Mouse (Mus musculus) adrenal gland, adult 8-10 months (tissue): Measurements from ENCODE around the gene Brip1. TPM values are rescaled to one million over a fixed set of nuclear protein-coding genes. Genes with fewer than 3 reads are reported as not detected.

Source experiments
- DNase-seq: peaks from one replicate; pipeline ENCODE4 v3.0.0; 2022
- total RNA-seq, 4 experiments: library from RNA; stranded (reverse); gene quantifications; 2 replicates each; pipeline ENCODE4 v1.2.4; 2022

Brip1 gene
- total RNA-seq, 4 experiments from 2014 or later = 0.49 to 1.1 (median 0.86) TPM

GRCm38 (mm10) chr11:86107276-86107675 is 93.7 kb downstream of the Brip1 start:
- no peak for DNase-seq

DNA sequence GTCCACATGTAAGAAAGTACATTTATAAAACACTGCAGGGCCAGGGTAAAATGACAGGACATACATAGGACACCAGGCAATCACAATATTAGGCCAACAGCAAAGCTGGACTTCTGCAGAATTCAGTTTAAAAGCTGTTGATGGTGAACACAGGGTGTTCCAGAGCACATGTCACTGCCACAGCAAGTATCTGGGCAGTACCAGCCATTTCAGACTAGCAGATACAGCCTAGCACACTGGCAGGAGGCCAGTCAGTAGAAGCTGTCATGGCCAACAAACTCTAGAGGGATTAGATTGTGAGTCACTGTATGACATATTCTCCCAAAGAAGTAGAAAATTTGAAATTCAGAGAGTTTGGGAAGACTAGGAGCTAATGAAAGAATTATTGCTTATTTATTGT is 94.4 kb downstream of the Brip1 start:
- peak; percentile 25 for DNase-seq

GRCm38 (mm10) chr11:86101191-86101590 is 99.8 kb downstream of the Brip1 start:
- DNase-seq = no peak

- DNase-seq = no peak
These were observed 101.7 kb downstream of the Brip1 start for GRCm38 (mm10) chr11:86099341-86099740.

DNA sequence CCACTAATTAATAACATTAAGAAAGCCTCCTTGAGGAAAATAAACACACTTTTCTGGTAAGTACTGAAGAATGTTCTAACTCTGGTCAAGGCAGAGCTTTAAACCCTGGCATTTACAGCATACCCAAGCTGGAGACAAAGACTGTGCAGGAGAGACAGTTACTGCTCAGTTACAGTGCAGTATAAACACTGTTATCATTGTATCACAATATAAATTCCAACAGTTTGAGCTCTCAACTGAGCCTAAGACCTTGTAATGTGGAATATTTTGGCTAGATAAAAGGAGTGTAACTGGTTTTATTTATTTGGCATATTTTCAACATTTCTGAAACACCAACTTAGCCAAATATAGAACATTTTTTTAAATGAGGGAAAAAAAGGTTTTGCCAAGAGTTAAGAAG is 112.2 kb downstream of the Brip1 start:
- no peak for DNase-seq

- no peak for DNase-seq
These were observed 116.5 kb downstream of the Brip1 start for GRCm38 (mm10) chr11:86084522-86084921.

- no peak for DNase-seq
These were observed 123.0 kb downstream of the Brip1 start for GRCm38 (mm10) chr11:86078025-86078424.

GRCm38 (mm10) chr11:86076966-86077365 is 124.0 kb downstream of the Brip1 start:
- DNase-seq = no peak

GRCm38 (mm10) chr11:86076403-86076802 is 124.6 kb downstream of the Brip1 start:
- DNase-seq = no peak

- DNase-seq = no peak
These were observed 125.6 kb downstream of the Brip1 start for GRCm38 (mm10) chr11:86075371-86075770.

DNA sequence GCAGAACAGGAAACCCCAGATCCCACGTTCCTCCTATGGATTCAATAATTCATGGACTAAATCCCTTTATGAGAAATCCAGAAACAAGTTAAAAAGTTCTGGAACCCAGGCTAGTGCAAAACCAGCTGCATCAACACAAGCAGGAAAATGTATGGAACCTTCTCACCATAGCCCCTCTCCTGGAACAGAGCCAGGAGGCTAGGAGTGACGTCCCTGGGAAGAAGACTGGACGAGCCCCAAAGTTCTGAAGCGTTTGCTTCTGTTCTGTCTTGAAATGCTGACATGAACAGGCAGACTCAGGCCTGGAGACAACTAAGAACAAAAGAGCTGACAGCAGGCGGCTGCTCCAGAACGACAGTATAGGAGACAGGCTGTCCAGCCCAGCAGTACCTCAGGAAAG is 132.3 kb downstream of the Brip1 start:
- DNase-seq = no peak

DNA sequence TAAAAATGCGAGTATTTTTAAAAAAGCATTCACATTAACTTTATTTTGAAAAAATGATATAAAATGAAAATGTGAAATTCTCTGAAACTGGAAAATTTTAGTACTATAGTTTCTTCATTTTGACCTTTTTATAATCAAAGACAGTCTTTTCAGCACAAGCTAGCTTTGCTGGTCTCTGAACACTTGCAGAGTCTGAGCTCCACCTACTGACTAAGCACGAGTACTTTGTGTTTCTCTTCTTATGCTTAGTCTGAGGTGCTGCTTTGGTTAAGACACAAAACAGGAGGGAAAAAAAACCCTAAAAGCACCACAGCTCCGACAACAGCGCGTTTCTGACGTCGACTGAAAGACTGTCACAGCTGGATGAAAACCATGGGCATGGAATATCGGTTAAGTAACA is 133.8 kb downstream of the Brip1 start:
- DNase-seq = no peak

DNA sequence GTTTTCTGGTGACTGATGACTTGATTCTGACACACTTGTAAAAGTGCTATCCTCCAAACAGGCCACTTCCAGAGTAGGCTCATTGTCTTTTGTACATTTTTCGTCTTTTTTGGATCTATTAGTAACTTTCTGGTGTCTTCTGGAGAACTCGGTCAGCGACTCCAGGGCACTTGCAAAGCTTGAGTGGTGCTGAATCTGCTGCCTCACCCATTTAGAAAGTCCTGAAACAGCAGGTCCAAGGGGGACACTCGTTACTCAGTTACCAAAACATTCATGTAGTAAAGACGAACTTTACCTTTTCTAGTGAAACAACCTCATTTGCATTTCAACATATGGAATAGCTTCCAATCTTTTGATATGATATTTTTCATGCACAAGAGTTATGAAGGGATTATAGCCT is 136.1 kb downstream of the Brip1 start:
- no peak for DNase-seq

DNA sequence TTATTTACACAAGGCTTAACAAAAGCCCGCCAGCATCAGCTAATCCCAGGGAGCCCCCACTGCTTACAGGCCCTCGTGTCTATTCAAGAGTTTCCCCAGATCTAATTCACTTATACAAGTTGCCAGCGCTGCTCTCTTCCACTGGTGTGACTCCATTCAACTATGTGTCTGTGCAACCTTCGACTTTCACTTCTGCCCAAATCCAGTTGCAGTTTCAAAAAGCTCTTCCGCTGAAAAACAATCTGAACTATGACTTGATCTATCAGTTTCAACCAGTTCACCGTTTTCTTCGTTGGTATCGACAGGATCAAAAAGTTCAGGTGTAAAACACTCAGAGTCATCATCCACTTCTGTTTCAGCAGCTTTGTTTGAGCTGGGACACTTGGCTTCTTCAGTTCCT is 139.8 kb downstream of the Brip1 start:
- DNase-seq = no peak

- DNase-seq = peak; percentile 21
These were observed 141.9 kb downstream of the Brip1 start for GRCm38 (mm10) chr11:86059123-86059522.

DNA sequence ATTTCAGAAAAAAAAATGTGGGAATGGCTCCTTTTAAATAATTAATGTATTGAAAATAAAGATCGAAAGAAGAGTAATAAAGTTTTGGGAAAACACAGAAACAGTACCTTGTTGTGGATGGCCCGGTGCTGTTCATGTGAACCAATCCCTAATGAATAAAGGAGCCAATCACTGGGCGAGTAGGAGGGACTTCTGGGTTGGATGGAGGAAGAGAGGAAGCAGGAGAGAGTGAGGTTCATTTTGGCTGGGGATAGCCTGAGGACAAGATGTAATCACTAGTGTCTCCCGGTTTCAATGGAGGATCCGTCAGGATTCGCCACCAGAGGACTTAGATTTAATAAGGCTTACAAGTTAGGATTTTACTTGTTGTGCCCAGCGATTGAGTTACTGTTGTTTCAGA is 145.2 kb downstream of the Brip1 start:
- DNase-seq = no peak

- DNase-seq = no peak
These were observed 149.6 kb downstream of the Brip1 start for GRCm38 (mm10) chr11:86051383-86051782.

DNA sequence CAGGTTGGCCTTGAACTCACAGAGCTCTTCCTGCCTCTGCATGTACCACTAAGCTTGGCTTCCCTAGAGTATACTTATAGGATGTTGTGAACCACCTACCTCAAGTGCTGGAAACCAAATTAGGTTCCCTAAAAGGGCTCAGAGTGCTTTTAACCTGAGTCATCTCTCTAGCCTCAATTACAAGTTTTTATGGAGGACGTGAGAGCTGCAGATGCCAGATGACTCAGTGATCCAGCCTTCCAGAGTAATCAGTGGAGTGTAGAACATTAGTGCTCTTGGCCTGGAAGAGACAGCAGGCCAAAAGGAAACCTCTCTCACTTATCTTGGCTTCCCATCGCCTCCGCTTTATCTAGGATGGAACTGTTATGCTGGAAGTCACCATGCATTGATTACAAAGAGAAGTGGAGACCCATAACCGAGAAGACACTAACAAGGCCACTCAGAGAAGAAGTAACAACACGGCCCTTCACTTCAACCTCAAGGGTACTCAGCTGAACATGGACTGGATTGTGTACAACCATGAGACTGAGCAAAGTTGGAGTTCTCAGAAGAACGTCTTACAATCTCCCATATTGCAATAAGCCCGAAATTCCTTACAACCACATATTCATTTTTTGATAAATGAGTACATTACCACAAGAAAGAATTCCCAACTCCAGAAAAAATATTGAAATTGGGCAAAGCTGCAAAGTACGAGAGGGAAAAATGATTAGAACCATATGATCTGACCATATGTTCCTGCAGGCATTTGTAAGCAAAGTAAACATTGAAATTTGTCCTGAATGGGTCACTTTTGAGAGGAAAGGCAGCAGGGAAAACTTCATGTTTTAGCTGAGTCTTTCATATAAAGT is 150.3 kb downstream of the Brip1 start:
- peak; percentile 27 for DNase-seq

- no peak for DNase-seq
These were observed 161.0 kb downstream of the Brip1 start for GRCm38 (mm10) chr11:86039994-86040393.

DNA sequence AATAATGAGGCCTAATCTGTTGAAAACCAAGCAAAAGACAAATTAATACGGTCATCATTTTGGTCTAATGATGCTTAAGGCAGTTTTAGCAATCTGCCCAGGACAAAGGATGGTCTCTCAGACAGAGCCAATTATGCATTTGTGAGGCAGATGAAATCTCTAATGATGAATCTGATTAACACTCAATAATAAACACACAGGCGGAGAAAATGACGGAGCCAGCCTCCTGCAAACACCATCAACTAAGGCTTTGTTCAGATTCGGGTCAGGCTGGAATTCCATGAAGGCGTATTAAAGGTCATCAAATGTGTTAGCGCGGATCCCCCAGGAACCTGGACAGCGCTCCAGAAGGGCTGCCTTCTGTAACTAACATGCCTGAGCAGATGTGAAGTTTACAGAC is 161.6 kb downstream of the Brip1 start:
- no peak for DNase-seq

DNA sequence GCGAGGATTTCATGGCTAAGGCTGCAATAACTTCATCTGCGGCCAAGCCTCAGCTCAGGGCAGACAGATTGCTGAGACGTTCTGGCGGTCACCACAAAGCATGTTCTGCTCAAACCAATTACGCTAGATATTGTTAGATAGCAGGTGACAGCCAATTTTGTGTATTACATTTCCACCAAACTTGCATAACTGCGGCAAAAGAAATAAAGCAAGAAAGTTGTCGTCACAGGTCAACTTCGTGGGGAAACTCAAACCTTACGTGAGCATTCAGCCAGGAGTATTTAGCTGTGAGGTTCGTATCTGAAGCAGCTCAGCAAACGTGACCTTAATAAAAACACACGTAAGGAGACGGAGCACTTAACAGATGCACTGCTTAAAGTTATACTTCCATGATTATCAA is 162.3 kb downstream of the Brip1 start:
- no peak for DNase-seq

DNA sequence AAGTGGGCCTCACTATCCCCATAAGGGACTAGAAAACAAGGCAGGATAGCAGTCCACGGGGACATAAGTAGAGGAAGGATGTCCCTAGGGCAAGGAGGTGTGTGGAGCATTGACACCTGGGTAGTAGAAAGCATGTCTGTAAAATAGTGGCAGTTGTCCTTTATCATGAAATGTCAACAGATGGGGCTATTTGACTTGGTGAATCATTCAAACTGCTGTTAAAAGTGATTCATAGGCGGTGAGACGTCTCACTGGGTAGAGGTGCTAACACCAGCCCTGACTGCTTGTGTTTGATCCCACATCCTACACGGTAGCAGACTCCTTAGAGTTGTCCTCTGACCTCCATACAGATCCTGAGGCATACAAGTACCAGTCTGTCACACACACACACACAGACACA is 168.1 kb downstream of the Brip1 start:
- no peak for DNase-seq

- DNase-seq = no peak
These were observed 173.0 kb downstream of the Brip1 start for GRCm38 (mm10) chr11:86028034-86028433.

DNA sequence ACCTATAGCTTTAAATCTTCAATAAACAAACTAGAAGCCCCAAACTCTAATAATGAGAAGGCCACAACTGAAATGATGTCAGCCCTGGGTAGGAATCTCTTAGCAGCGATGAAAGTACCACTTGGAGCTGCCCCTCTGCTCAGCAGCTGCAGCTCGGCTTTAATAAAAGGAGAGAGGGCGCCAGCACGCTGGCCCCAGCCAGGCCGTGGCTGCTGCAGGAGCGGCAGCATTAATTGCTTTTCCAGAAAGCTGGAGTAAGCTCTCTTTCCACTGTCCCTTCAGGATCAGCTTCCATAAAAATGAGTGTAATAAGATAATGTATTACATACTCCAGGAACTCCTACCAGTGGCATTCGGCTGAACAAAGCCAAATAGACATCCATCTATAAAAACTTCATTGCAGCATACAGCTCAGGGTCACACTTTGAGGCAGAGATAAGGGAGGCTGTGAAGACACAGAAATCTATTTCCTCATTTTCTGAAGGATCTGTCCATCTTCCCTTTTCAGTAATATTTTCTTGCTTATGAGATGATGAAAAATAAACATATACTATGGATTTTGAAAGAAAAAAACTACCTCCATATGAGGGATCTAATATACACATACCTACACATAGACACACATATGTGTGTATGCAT is 174.3 kb downstream of the Brip1 start:
- no peak for DNase-seq
